Mouse (Mus musculus) ES-E14 (cell line): ENCODE results near the gene Lsm2. TPM values are rescaled to one million over a fixed set of nuclear protein-coding genes. Genes with fewer than 3 reads are reported as not detected.

Experiments
- DNase-seq: peaks from one replicate; pipeline ENCODE4 v3.0.0-alpha.2; 2013; ENCODE audit warnings: low read depth, low spot score
- H3K27ac ChIP-seq: 2 replicates; pipeline ENCODE4 v1.5.1; 2012; ENCODE audit warnings: low read depth, mild to moderate bottlenecking, low read length, moderate library complexity, mixed read lengths; ENCODE audit not compliant: poor library complexity, insufficient read depth, severe bottlenecking
- H3K36me3 ChIP-seq: 2 replicates; pipeline ENCODE4 v1.6.1; 2012; ENCODE audit warnings: mild to moderate bottlenecking, low read length, moderate library complexity, mixed read lengths; ENCODE audit not compliant: control insufficient read depth, poor library complexity, insufficient read depth, severe bottlenecking
- H3K4me1 ChIP-seq, 2 experiments: fragments of 150-350 bp in 1 of 2; sonication (generic) in 1 of 2; 2 replicates each; pipeline ENCODE4 v1.6.1; 2012; ENCODE audit warnings: low read length in 2 of 2, mild to moderate bottlenecking in 1 of 2, mixed read lengths in 1 of 2; ENCODE audit not compliant: control insufficient read depth in 2 of 2, insufficient read depth in 2 of 2, poor library complexity in 1 of 2
- H3K4me3 ChIP-seq, 2 experiments: fragments of 150-350 bp in 1 of 2; sonication (generic) in 1 of 2; 2 replicates each; pipeline ENCODE4 v1.5.1; 2012; ENCODE audit warnings: low read length in 2 of 2, low read depth in 1 of 2, mild to moderate bottlenecking in 1 of 2, mixed read lengths in 1 of 2; ENCODE audit not compliant: insufficient read depth in 1 of 2, poor library complexity in 1 of 2, severe bottlenecking in 1 of 2
- H3K9ac ChIP-seq: 2 replicates; pipeline ENCODE4 v1.6.1; 2012; ENCODE audit warnings: low read depth, mild to moderate bottlenecking, low read length, mixed read lengths; ENCODE audit not compliant: poor library complexity, insufficient read depth, severe bottlenecking
- H3K9me3 ChIP-seq: fragments of 150-350 bp; sonication (generic); 2 replicates; pipeline ENCODE4 v1.6.1; 2012; ENCODE audit warnings: low read depth, mild to moderate bottlenecking, low read length; ENCODE audit not compliant: control insufficient read depth, insufficient read depth
- CHD2 ChIP-seq: IDR thresholded peaks from 2 replicates; pipeline ENCODE4 v1.6.1; 2014; ENCODE audit warnings: mild to moderate bottlenecking, low read depth, low read length, inconsistent platforms
- HCFC1 ChIP-seq: IDR thresholded peaks from 2 replicates; pipeline ENCODE4 v1.6.1; 2012; ENCODE audit warnings: low read length, inconsistent platforms, borderline replicate concordance; ENCODE audit not compliant: insufficient read depth
- MAFK ChIP-seq: IDR thresholded peaks from 2 replicates; pipeline ENCODE4 v1.6.1; 2014; ENCODE audit warnings: mild to moderate bottlenecking, low read depth, low read length, inconsistent platforms; ENCODE audit not compliant: insufficient read depth
- ZC3H11A ChIP-seq: IDR thresholded peaks from 2 replicates; pipeline ENCODE4 v1.6.1; 2012; ENCODE audit warnings: low read depth, mild to moderate bottlenecking, inconsistent platforms, low read length, borderline replicate concordance
- ZNF384 ChIP-seq: IDR thresholded peaks from 2 replicates; pipeline ENCODE4 v1.6.1; 2012; ENCODE audit warnings: low read depth, low read length, inconsistent platforms
- in situ Hi-C, 2 experiments: fragments of 600-800 bp; cut with MboI; formaldehyde crosslinking; loops; one replicate each; pipeline ENCODE4 v1.15.1; 2025; ENCODE audit warnings: low sequenced_read_pairs in 2 of 2, inconsistent platforms in 1 of 2; ENCODE audit not compliant: unreplicated experiment in 2 of 2
- total RNA-seq: library from RNA; depleted of rRNA; stranded (reverse); fragments of 300-350 nt; gene quantifications from 2 replicates; pipeline ENCODE4 v1.2.3, GENCODE M21; 2012

The Lsm2 gene
- total RNA-seq, 1 experiment = 64.4 TPM

- no peaks in the 10 kb centered on the region for H3K9me3 ChIP-seq
- H3K4me1 ChIP-seq = peaks cover 13 to 24% of the 10 kb centered on the region in 2 experiments
- H3K9ac ChIP-seq = peak within 1 kb of the TSS; percentile 93
- peak within 1 kb of the TSS; percentile 85 for H3K27ac ChIP-seq
- H3K36me3 ChIP-seq = peaks cover 32% of the 10 kb centered on the region
- H3K4me3 ChIP-seq = peak within 1 kb of the TSS; percentile 69 to 80
- TF ChIP-seq HCFC1 = no peak; the same call in 1 of the 2 replicates
- TF ChIP-seq MAFK = no peak
- TF ChIP-seq ZC3H11A = no peak
- no peak for TF ChIP-seq CHD2
- TF ChIP-seq ZNF384 = no peak
- in situ Hi-C loops = loop anchor here in 1 of 2 experiments (25.0 kb wide), 1 partner anchor 111 kb away; the partner anchor contains the start of genes Csnk2b, Gpank1, Ly6g5b and Ly6g5c
- peak; percentile 72 for DNase-seq
Observed at GRCm38 (mm10) chr17:35000717-35001451, 19.2 kb downstream of the Lsm2 start, which contains the start of gene Vars. Gene Vars, plus strand, starts transcription at chr17:35000987.

- Histone ChIP-seq H3K4me3 (peak overlapping the region; percentile 69 to 80), H3K27ac (peak overlapping the region; percentile 85), H3K36me3 (peaks cover 32% of the 10 kb centered on the region), H3K9me3 (no peaks in the 10 kb centered on the region), H3K9ac (peak overlapping the region; percentile 93), H3K4me1 (peaks cover 13 to 22% of the 10 kb centered on the region in 2 experiments)
- in situ Hi-C loops = loop anchor here in 1 of 2 experiments (25.0 kb wide), 1 partner anchor 111 kb away; the partner anchor contains the start of genes Csnk2b, Gpank1, Ly6g5b and Ly6g5c
- TF ChIP-seq ZNF384 (no peak), ZC3H11A (no peak), HCFC1 (no peak), MAFK (no peak), CHD2 (no peak)
- DNase-seq = no peak
Observed at GRCm38 (mm10) chr17:35001452-35002152, 19.9 kb downstream of the Lsm2 start.

DNA sequence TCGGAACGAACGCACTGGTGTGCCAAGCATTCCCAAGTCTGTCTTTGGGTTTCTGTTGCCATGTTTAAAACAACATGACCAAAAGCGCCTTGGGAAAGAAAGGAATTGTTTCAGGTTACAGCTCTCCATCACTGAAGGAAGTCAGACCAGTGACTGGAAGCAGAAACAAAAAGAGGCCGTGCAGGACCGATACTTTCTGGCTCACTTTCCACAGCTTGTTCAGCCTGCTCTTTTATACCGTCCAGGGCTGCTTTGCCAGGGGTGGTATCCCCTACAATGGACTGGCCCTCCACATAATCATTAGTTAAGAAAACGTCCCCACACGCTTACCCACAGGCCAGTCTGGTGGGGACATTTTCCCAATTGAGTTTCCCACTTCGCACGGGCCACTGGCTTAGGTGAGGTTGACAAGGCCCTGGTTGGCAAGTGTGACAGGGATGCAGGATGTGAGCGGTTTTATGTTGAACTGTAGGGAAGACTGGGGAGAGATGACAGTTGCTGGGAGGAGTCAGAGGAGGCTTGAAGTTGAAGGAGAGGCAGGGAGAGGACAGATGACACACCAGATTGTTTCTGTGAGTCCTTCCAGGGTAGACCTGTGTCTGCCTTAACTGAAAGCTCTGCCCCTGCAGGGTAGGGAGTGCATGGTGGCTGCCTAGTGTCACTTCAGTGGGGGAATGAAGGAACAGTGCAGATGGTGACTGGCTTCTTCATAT lies 20.6 kb downstream of the Lsm2 start:
- peaks cover 11 to 19% of the 10 kb centered on the region in 2 experiments for H3K4me1 ChIP-seq
- H3K9ac ChIP-seq = peak overlapping the region; percentile 93
- no peak for DNase-seq
- no peak for TF ChIP-seq ZNF384
- TF ChIP-seq CHD2 = no peak
- TF ChIP-seq MAFK = no peak
- no peak for TF ChIP-seq ZC3H11A
- TF ChIP-seq HCFC1 = no peak
- H3K36me3 ChIP-seq = peaks cover 35% of the 10 kb centered on the region
- H3K9me3 ChIP-seq = no peaks in the 10 kb centered on the region
- peak overlapping the region; percentile 69 to 80 for H3K4me3 ChIP-seq
- H3K27ac ChIP-seq = no peak overlapping the region
- in situ Hi-C loops = loop anchor here in 1 of 2 experiments (25.0 kb wide), 1 partner anchor 110 kb away; the partner anchor contains the start of genes Csnk2b, Gpank1, Ly6g5b and Ly6g5c
